Mouse (Mus musculus) activated CD4-positive, CD25-positive, alpha-beta regulatory T cell, adult 4 months (primary cell): ENCODE data around the gene Gm20683. TPM values are rescaled to one million over a fixed set of nuclear protein-coding genes. Genes with fewer than 3 reads are reported as not detected.

ENCODE experiments used
- ATAC-seq: one replicate; pipeline ENCODE4 v1.8.0; 2017
- polyA plus RNA-seq, 2 experiments: library from polyadenylated mRNA; unstranded; fragments of 100-300 nt; shearing (Covaris generic); gene quantifications; one replicate each; pipeline ENCODE4 v1.2.1; 2017

Gm20683 gene
- polyA plus RNA-seq = 1 to 10 TPM in 1 of 2 experiments, not detected in 1; 1.1 TPM

- no peak for ATAC-seq
Measured at GRCm38 (mm10) chr17:25841117-25841880, at the start of gene Gm20683. Gene Gm20683 (minus strand): TSS chr17:25841763.

- no peak for ATAC-seq
Measured at GRCm38 (mm10) chr17:25888837-25889236, 47.3 kb upstream of the Gm20683 start.

DNA sequence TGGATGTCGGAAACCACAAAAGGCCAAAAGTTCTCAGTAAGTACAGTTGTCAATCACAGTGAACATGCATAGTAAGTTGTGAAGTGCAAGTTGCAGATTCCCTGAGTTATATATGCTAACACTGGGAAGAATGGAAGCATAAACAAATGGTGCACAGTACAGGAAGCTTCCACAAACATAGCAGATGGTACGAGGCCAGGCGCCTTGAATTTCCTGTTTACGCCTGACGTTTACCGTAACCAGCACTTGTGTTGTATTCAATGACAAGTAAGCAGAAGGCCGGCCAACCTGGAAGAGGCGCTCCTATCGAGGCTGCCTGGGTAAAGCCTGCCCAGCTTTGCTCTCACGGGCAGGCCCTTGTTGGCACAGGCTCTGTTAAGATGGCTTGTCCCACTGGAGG, 45.9 kb upstream of the Gm20683 start:
- no peak for ATAC-seq

DNA sequence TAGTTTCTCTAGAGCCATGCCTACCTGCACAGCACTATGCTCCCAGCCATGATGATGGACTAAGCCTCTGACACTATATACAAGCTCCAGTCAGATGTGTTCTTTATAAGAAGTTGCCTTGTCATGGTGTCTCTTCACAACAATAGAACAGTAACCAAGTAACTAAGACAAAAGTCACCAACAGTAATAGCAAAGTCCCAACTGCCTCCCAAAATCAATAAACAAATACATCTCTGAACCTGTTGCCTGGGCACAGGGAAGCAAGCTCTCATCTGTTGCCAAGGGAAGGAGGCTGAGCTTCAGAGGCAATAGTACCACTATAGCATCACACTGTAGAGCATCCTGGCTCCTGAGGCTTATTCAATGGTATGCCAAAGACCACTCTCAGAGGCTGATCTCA, 45.2 kb upstream of the Gm20683 start:
- ATAC-seq = no peak

DNA sequence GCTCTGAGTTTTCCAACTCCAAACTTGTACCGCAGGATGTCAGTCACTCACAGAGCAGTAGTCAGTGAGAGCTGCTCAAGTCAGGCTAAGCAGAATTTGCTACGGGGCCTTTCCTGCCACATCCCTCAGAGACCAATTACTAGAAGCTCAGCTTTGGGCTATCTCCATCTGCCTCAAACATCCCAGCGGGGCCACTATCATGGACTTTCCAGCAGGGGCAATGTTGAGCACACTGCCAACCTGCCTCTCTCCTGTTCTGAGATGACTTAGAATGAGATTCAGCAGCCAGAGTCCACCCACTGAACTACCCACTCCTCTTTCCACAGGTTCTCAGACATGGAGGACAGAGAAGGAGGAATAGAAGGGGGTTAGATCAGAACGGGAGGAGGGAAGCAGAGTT, 44.1 kb upstream of the Gm20683 start:
- ATAC-seq = no peak

DNA sequence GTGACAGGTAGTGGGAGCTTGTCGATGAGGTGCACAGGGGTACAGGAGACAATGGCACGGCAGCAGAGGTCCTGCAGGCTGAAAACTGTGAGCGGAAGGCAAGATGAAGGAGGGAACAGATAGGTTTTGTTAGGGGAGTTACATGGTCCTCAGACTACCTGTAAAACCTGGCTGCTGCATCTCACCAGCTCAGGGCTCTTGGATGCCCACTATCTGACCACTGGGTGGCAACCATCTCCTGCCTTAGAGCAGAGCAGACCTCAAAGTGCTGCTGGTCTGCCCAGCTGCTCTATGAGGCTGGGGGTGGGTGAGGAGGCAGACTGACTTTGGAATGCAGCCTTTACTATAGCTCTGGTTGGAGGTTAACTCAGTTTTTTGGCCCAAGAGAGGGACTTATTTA, 42.3 kb upstream of the Gm20683 start:
- ATAC-seq = no peak

DNA sequence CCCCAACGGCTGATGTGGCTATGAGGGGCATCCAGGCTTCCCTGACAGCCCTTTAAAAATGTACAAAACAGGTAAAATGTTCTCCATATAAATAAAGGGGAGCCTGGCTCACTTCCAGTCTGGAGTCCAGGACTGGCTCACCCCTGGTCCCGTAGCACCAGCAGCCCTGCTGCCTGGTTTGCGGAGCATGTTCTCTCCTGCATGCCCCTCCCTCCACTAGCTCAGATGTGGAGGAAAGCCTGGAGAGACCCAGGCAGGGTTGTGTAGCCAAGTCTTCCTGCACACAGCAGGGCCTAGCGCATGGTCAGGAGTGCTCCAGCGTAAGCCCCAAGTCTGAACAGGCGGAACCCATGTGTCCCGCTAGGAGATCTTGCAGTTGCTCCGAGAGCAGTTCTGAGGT, 41.7 kb upstream of the Gm20683 start:
- no peak for ATAC-seq

DNA sequence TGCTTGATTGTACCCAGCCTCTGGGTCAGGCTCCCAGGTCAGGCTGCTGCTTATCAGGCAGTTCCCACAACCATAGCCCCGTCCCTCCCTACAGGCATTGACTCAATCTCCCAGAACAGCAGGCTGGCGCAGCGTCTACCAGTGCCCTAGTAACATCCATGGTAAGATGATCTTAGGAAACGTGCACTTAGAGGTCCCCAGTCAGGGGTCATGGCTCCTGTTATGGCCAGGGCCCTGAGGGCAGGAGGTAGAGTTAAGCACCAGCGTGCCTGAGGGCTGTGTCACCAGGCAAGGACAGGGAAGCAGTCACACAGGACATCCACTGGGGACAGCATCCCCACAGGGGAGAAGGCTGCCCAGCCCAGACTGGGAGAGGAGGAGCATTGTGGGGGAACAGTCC, 40.7 kb upstream of the Gm20683 start:
- ATAC-seq = no peak

DNA sequence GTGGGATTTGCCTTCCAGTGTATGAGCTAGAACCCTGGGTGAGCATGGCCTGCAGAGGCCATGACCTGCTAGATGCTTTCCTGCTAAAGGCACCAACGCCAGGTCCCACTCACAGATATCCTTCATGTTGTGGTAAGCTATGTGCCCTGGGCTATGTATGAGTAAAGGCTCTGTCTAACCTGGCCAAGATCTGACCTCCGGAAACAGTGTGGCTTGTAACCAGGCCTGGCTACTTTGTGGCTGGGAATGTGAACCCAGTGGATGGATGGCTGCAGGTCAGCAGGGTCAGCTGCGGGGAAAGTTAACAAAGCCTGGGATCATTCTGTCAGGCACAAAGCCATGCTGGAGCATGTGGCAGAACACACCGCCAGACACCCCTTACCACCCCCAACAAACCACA, 40.1 kb upstream of the Gm20683 start:
- ATAC-seq = no peak

DNA sequence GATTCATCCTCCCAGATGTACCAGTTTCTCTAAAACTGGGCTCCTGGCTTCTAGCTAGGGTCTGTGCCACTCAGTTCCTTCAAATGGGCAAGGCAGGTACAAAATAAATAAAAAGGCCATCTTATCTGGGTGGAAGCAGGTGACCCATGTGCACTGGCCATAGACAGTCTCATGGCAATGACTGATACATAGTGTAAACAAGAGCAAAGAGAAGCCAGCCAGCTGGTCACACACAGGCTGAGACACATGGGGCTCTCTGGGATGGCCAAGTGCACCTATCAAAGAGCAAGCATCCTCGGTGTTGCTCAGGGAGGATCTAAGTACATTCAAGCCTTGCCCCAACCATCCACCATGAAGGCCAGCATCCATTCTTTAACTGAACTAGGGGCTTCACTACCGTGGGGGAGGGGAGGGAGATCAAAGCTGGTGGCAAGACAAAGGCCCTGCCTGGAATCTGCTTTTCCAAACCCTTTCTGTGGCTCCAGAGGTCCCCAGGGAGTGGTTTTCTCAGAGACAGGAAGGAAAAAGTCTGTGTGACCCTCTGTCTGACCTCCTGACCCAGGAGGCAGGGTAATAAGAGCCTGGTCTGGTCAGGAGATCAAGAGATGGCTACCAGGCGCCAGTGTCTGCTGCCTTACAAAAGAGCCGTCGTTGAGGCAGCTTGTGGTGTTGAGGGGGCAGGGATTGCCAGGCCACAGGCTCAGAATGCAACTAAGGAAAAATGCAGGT, 39.5 kb upstream of the Gm20683 start:
- ATAC-seq = no peak

GRCm38 (mm10) chr17:25880196-25880910, 38.8 kb upstream of the Gm20683 start, which contains the start of gene Wfikkn1:
Gene Wfikkn1 (minus strand): TSS chr17:25880858.
- ATAC-seq = no peak

DNA sequence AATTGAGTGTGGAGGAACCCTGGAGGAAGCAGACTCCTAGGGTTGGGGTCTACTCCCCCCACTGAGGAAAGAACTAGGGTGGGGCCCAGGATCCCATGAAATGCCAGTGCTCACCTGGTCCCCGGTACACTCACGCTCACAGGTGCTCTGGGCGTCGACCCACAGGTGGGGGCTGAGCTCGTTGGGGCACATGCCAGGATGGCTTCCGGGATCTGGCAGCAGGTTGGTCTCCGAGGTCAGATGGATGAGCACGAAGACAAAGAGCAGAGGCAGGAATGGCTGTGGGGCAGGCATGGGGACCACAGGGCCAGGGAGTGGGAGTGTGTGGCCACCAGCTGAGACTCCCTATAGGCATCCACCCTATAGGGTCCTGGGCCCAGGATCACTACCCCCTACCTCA, 38.2 kb upstream of the Gm20683 start:
- no peak for ATAC-seq

DNA sequence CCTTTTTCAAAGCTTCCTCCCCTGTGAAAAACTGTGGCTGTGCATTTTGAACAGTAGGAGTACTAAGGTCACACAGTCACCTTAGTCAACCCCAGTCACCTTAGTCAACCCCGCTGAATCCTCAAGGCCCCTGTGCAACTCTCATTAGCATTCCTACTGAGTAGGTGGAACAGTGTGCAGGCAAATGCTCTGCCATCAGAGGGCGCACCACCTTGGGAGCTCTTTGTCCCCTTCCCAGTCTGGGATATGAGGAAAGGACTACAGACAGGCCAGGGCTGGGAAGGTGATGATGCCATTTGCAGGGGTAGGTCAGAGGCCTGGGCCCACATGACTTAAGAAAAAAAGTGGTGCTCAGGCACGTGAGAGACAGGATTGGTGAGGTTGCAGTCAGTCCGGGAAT, 37.7 kb upstream of the Gm20683 start:
- ATAC-seq = no peak

- ATAC-seq = no peak
Measured at GRCm38 (mm10) chr17:25878611-25879180, 37.1 kb upstream of the Gm20683 start.

DNA sequence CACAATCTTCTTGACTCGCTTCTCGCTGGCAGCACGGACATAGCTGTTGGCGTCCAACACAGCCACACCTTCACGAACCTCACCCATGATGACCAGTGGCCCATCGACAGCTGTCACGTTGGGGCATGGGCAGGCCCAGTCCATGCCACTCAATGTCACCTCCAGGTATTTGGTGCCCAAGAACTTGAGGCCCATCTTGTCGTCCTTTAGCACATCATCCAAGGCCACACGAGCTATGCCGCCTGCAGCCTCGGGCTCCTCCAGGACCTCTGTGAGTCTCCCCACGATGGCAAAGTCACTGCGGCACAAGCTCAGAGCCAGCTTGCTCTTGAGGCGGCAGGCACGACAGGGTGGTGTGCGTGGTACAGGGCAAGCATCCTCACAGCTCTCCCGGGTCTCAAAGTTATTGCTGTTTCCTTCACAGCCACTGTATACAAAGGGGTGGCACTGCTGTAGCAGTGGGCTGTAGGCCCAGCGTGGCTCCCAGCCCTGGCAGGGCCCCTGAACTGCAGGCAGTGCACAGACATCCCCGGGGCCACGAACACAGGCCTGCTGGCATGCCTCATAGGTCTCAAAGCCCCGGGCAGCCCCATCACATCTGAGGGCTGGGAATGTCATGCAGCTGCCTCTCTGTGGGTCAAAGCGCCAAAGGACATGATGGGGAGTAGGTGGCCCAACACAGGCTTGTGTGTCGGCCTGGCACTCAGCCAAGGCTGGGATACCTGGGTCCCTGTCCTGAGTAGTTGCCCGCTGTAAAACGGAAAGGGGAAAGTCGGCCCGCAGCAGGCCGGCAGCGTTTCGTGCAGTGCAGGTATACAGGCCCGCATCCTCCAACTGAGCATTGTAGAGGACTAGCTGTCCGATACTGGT, 36.4 kb upstream of the Gm20683 start:
- ATAC-seq = no peak

- ATAC-seq = no peak
Measured at GRCm38 (mm10) chr17:25877025-25877424, 35.5 kb upstream of the Gm20683 start.

DNA sequence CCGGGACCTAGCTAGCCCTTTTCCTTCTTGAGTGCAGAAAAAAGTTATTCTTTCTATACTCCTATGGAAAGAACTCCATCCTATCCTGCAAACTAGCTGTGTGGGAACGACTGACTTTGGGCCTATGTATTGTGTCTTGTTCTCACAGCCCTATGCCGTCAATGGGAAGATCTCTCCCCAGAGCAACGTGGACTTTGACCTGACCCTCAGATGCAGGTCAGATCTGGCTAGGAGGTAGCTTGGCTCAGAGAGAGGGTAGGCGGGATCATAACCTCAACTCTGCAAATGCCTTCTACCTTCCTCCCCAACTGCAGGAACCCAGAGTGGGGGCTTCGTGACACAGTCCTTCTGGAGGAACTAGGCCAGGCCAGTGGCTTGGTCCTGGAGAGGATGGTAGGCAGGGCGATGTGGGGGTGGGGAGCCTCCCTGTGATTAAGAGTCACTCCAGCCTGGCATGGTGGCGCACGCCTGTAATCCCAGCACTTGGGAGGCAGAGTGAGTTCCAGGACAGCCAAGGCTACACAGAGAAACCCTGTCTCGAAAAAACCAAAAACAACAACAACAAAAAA, 34.9 kb upstream of the Gm20683 start:
- ATAC-seq = no peak

DNA sequence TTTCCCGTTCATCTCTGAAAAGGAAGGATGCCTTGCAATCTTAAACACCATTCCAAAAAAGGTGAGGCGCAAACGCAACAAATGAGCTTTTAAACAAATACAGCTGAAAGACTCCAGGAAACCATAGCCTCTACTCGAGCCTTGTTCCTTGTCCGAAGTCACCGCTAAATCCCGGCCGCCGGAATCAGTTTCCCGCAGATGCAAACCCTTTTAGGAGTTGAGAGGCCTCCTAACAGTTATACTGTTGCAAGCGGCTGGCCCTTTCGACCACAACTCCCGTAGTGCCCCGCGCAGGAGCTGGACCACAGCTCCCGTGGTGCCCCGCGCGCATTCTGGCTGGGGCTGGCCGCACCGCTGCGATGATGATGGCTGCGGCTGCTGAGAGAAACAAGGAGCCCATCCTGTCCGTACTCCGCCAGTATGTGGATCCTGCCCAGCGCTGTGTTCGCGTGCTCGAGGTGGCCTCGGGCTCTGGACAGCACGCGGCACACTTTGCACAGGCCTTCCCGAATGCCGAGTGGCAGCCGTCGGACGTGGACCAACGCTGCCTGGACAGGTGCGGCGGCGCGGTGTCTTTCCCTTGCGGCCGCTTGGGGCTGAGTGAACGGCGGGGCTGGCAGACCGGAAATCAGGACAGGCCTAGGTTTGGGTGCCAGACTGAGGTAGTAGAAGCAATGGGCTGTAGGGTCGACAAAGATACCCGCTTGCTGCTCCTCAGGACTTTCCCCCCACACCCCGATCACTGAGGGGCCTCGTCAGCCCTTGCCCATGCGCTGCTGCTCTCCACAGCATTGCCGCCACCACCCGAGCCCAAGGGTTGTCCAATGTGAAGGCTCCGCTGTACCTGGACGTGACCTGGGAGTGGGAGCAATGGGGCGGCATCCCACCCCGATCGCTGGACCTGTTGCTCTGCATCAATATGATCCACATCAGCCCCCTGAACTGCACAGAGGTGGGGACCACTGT, 33.9 kb upstream of the Gm20683 start:
- ATAC-seq = peak; percentile 70

GRCm38 (mm10) chr17:25874721-25875170, 33.2 kb upstream of the Gm20683 start, which contains the start of gene Mettl26:
Gene Mettl26 (plus strand): TSS chr17:25875074.
- ATAC-seq = peak; percentile 59

DNA sequence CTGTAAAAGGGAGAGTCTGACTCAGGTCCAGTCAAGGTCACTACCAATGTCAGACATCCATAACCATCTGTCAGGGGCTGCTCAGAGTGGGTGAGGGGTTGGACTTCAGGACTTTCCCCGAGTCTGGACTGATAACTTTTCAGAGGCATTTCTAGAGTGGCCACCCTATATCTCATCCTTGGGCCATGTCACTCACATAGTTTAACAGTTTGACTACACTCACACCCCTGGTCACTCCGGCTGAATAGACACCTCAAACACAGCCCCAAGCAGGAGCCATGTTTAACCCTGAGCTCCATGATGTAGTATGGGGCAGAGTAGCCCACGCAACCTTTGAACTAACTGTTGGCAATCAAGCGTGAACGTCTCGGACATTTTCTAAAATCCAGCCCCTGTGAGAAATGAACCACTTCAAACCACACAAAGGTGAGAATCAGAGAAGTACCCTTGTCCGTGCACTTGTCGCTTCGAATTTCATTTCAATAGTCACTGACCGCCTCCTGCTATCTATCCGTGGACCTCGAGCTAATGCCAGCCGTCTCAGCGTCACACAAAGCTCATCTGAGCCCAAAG, 32.7 kb upstream of the Gm20683 start:
- no peak for ATAC-seq
